Mouse (Mus musculus) olfactory bulb, adult 2 months (tissue): ENCODE data around the gene Vtcn1.

ENCODE experiments used
- CTCF ChIP-seq: fragments of 200-500 bp; IDR thresholded peaks from 2 replicates; pipeline ENCODE4 v1.5.1; 2012; ENCODE audit warnings: low read depth, mild to moderate bottlenecking, low read length, moderate library complexity; ENCODE audit not compliant: insufficient read depth
- POLR2A ChIP-seq: fragments of 200-500 bp; IDR thresholded peaks from 2 replicates; pipeline ENCODE4 v1.6.1; 2012; ENCODE audit warnings: mild to moderate bottlenecking, low read depth, low read length, moderate library complexity; ENCODE audit not compliant: insufficient read depth

DNA sequence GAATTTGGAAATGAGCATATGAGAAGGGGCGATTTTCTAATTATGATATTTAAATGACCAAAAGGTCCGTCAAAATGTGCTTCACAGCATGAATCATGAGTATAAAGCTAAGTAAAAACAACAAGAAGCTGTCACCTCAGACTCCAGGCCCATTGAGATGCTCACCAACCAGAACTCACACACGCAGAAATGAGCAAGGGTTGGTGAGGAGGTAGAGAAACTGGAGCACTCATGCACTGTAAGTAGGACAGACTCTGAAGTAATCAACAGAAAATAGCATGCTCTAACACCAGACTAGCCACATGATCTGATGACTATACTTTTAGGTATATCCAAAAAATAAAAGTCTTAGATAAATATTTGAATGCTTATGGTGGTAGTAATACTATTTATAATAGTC lies 65.1 kb downstream of the Vtcn1 start:
- TF ChIP-seq CTCF (no peak), POLR2A (no peak)
